Mouse (Mus musculus) MEL (cell line): Measurements from ENCODE around the gene Ppp1r14b.

Source experiments
- CHD1 ChIP-seq: IDR thresholded peaks from 2 replicates; pipeline ENCODE4 v1.6.1; 2012; ENCODE audit warnings: low read depth, mild to moderate bottlenecking, inconsistent platforms, low read length, improper control_type of control experiment
- CTCF ChIP-seq, 3 experiments: IDR thresholded peaks in 2 of 3; conservative IDR thresholded peaks in 1 of 3; 2 replicates each; pipeline ENCODE4 v1.5.1; 2011 to 2012; ENCODE audit warnings: low read length in 3 of 3, low read depth in 2 of 3, mild to moderate bottlenecking in 2 of 3, improper control_type of control experiment in 1 of 3, inconsistent platforms in 1 of 3, mixed read lengths in 1 of 3, moderate library complexity in 1 of 3; ENCODE audit not compliant: control insufficient read depth in 1 of 3, insufficient read depth in 1 of 3, poor library complexity in 1 of 3, severe bottlenecking in 1 of 3
- ELF1 ChIP-seq: IDR thresholded peaks from 2 replicates; pipeline ENCODE4 v1.6.1; 2014; ENCODE audit warnings: low read depth, mild to moderate bottlenecking, inconsistent platforms, low read length, improper control_type of control experiment, moderate library complexity
- EP300 ChIP-seq, 2 experiments: IDR thresholded peaks; 2 replicates each; pipeline ENCODE4 v1.6.1; 2011; ENCODE audit warnings: improper control_type of control experiment in 2 of 2, low read length in 2 of 2, low read depth in 1 of 2, mild to moderate bottlenecking in 1 of 2
- ETS1 ChIP-seq: IDR thresholded peaks from 2 replicates; pipeline ENCODE4 v1.6.1; 2012; ENCODE audit warnings: low read depth, mild to moderate bottlenecking, inconsistent platforms, low read length, improper control_type of control experiment, moderate library complexity
- MAFK ChIP-seq: IDR thresholded peaks from 2 replicates; pipeline ENCODE4 v1.6.1; 2011; ENCODE audit warnings: low read depth, mild to moderate bottlenecking, low read length, improper control_type of control experiment, borderline replicate concordance
- USF1 ChIP-seq: IDR thresholded peaks from 2 replicates; pipeline ENCODE4 v1.6.1; 2014; ENCODE audit warnings: low read depth, mild to moderate bottlenecking, inconsistent platforms, low read length, improper control_type of control experiment, moderate library complexity
- ZC3H11A ChIP-seq: IDR thresholded peaks from 2 replicates; pipeline ENCODE4 v1.6.1; 2012; ENCODE audit warnings: low read depth, mild to moderate bottlenecking, inconsistent platforms, low read length, improper control_type of control experiment

GRCm38 (mm10) chr19:6985300-6985699, 10.5 kb downstream of the Ppp1r14b start:
- no peak for TF ChIP-seq EP300 (IDR thresholded peaks at IDR 0.05; ENCODE audit: low read depth in 1 of 2, low read length in 2 of 2)
- TF ChIP-seq MAFK, result no peak
- TF ChIP-seq CTCF (IDR thresholded peaks at IDR 0.05 in 2 of 3, conservative IDR thresholded peaks at IDR 0.05 in 1 of 3; ENCODE audit: control insufficient read depth in 1 of 3, insufficient read depth in 1 of 3, low read depth in 2 of 3, low read length in 3 of 3, poor library complexity in 1 of 3, severe bottlenecking in 1 of 3), result no peak
- no peak for TF ChIP-seq ETS1
- no peak for TF ChIP-seq CHD1
- no peak for TF ChIP-seq USF1
- TF ChIP-seq ZC3H11A, result no peak
- TF ChIP-seq ELF1, result no peak
